Mouse (Mus musculus) myocyte (in vitro differentiated cells): ENCODE results near the gene Ess2. TPM values are rescaled to one million over a fixed set of nuclear protein-coding genes. Genes with fewer than 3 reads are reported as not detected.

Experiments
- H3K27me3 ChIP-seq: one replicate; pipeline ENCODE4 v1.6.1; 2011; ENCODE audit not compliant: control insufficient read depth, insufficient read depth, insufficient read length
- H3K36me3 ChIP-seq: one replicate; pipeline ENCODE4 v1.6.1; 2011; ENCODE audit not compliant: control insufficient read depth, insufficient read depth
- H3K4me2 ChIP-seq: one replicate; pipeline ENCODE4 v1.6.1; 2011; ENCODE audit warnings: low read depth, control low read depth
- H3K4me3 ChIP-seq: one replicate; pipeline ENCODE4 v1.5.1; 2011; ENCODE audit warnings: mild to moderate bottlenecking, control low read depth, moderate library complexity
- H3K79me2 ChIP-seq: one replicate; pipeline ENCODE4 v1.6.1; 2011; ENCODE audit not compliant: control insufficient read depth, insufficient read depth
- H3ac ChIP-seq: one replicate; pipeline ENCODE4 v1.6.1; 2011; ENCODE audit not compliant: control insufficient read depth, insufficient read length
- CEBPB ChIP-seq: IDR thresholded peaks from 2 replicates; pipeline ENCODE4 v1.6.1; 2011; ENCODE audit warnings: mild to moderate bottlenecking, moderate library complexity; ENCODE audit not compliant: poor library complexity, insufficient read depth, severe bottlenecking
- E2F4 ChIP-seq: IDR thresholded peaks from one replicate; pipeline ENCODE4 v1.6.1; 2011; ENCODE audit warnings: mild to moderate bottlenecking, control low read depth, moderate library complexity; ENCODE audit not compliant: insufficient read depth
- MAX ChIP-seq: IDR thresholded peaks from one replicate; pipeline ENCODE4 v1.6.1; 2011; ENCODE audit warnings: low read depth, mild to moderate bottlenecking, control low read depth
- MYOD1 ChIP-seq, 3 experiments: IDR thresholded peaks; one replicate each; pipeline ENCODE4 v1.6.1; 2011; ENCODE audit warnings: control low read depth in 2 of 3, low read depth in 2 of 3, mild to moderate bottlenecking in 2 of 3, moderate library complexity in 1 of 3; ENCODE audit not compliant: insufficient read length in 2 of 3, control insufficient read depth in 1 of 3
- MYOG ChIP-seq, 3 experiments: IDR thresholded peaks; one replicate each; pipeline ENCODE4 v1.6.1; 2011; ENCODE audit warnings: control low read depth in 2 of 3, low read depth in 2 of 3, mild to moderate bottlenecking in 2 of 3; ENCODE audit not compliant: insufficient read length in 2 of 3, control insufficient read depth in 1 of 3, insufficient read depth in 1 of 3
- POLR2A ChIP-seq: IDR thresholded peaks from one replicate; pipeline ENCODE4 v1.6.1; 2011; ENCODE audit warnings: low read depth, mild to moderate bottlenecking, control low read depth, moderate library complexity; ENCODE audit not compliant: insufficient read length
- POLR2AphosphoS2 ChIP-seq: IDR thresholded peaks from one replicate; pipeline ENCODE4 v1.6.1; 2011; ENCODE audit warnings: low read depth, control low read depth; ENCODE audit not compliant: insufficient read length
- REST ChIP-seq: IDR thresholded peaks from one replicate; pipeline ENCODE4 v1.6.1; 2011; ENCODE audit warnings: mild to moderate bottlenecking, control low read depth, moderate library complexity; ENCODE audit not compliant: insufficient read depth, insufficient read length
- SRF ChIP-seq: IDR thresholded peaks from one replicate; pipeline ENCODE4 v1.6.1; 2011; ENCODE audit warnings: low read depth; ENCODE audit not compliant: control insufficient read depth, insufficient read length
- TCF12 ChIP-seq: IDR thresholded peaks from one replicate; pipeline ENCODE4 v1.6.1; 2011; ENCODE audit warnings: mild to moderate bottlenecking, control low read depth; ENCODE audit not compliant: poor library complexity, insufficient read depth, severe bottlenecking
- TCF3 ChIP-seq: IDR thresholded peaks from one replicate; pipeline ENCODE4 v1.6.1; 2011; ENCODE audit warnings: low read depth, control low read depth; ENCODE audit not compliant: insufficient read length
- USF1 ChIP-seq: IDR thresholded peaks from one replicate; pipeline ENCODE4 v1.6.1; 2011; ENCODE audit warnings: low read depth, mild to moderate bottlenecking, control low read depth, moderate library complexity
- polyA plus RNA-seq: library from polyadenylated mRNA; unstranded; fragments of >200 nt; fragmentation: generic; extraction: Trizol; gene quantifications from one replicate; pipeline ENCODE4 v1.2.1, GENCODE M21; 2012; ENCODE audit warnings: missing spikeins

Gene Ess2
- polyA plus RNA-seq, 1 experiment: 17.4 TPM

GRCm38 (mm10) chr16:17929211-17929610, 18.1 kb upstream of the Ess2 start:
- TF ChIP-seq MAX (no peak), SRF (no peak), E2F4 (no peak), POLR2A (no peak), TCF3 (no peak), USF1 (no peak), MYOG (IDR thresholded peaks at IDR 0.05; ENCODE audit: control insufficient read depth in 1 of 3, insufficient read depth in 1 of 3, insufficient read length in 2 of 3, low read depth in 2 of 3) (no peak), REST (no peak), CEBPB (no peak), MYOD1 (IDR thresholded peaks at IDR 0.05; ENCODE audit: control insufficient read depth in 1 of 3, insufficient read length in 2 of 3, low read depth in 2 of 3) (no peak)
- H3K36me3 ChIP-seq: no peaks in the 10 kb centered on the region
- H3K4me2 ChIP-seq: peak overlapping the region; percentile 100

GRCm38 (mm10) chr16:17928627-17929104, 17.5 kb upstream of the Ess2 start:
- peak overlapping the region; percentile 53 for H3K4me3 ChIP-seq
- no peak for TF ChIP-seq USF1
- TF ChIP-seq MYOD1 (IDR thresholded peaks at IDR 0.05; ENCODE audit: control insufficient read depth in 1 of 3, insufficient read length in 2 of 3, low read depth in 2 of 3): no peak
- TF ChIP-seq POLR2A: no peak
- TF ChIP-seq TCF12: no peak
- no peak for TF ChIP-seq POLR2AphosphoS2
- TF ChIP-seq SRF: no peak
- TF ChIP-seq TCF3: no peak
- TF ChIP-seq MAX: no peak
- TF ChIP-seq E2F4: no peak
- no peak for TF ChIP-seq CEBPB
- no peak for TF ChIP-seq MYOG (IDR thresholded peaks at IDR 0.05; ENCODE audit: control insufficient read depth in 1 of 3, insufficient read depth in 1 of 3, insufficient read length in 2 of 3, low read depth in 2 of 3)
- no peak for TF ChIP-seq REST
- peaks cover 12% of the 10 kb centered on the region for H3K27me3 ChIP-seq
- H3ac ChIP-seq: peak overlapping the region; percentile 29
- no peaks in the 10 kb centered on the region for H3K79me2 ChIP-seq
- H3K36me3 ChIP-seq: no peaks in the 10 kb centered on the region
- H3K4me2 ChIP-seq: peak overlapping the region; percentile 100

More at GRCm38 (mm10) chr16:17929211-17929610, 18.1 kb upstream of the Ess2 start:
- Histone ChIP-seq H3K79me2 (no peaks in the 10 kb centered on the region), H3K27me3 (peaks cover 17% of the 10 kb centered on the region), H3K4me3 (peak overlapping the region; percentile 53), H3ac (no peak overlapping the region)

DNA sequence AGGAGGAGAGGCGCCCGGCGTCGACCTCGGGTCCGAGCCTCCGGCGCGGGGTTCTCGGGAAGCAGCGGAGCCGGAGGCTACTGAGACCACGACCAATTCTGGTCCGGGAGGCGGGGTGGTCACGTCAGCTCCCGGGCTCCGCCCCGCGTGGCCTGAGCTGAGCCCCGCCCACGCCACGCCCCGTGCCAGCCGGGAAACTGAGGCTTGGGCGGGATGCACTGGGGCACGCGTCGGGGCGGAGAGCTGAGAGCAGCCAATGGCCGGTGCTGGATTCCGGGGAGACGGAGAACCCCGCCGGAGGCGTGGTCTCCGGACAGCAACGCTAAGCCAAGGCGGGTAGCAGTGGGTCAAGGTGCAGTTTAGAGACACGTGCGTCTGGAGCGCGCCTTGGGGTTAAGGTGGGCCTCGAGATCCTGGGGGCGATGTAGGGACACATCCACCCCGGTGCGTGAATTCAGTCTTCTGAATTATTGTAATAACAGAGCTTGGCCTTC, 17.0 kb upstream of the Ess2 start, which contains the start of gene Slc25a1:
Gene Slc25a1 (minus strand): TSS at position 133 of the 494 bp plus-strand sequence.
- Histone ChIP-seq H3K27me3 (peaks cover 7% of the 10 kb centered on the region), H3ac (peak within 1 kb of the TSS; percentile 29)

GRCm38 (mm10) chr16:17927351-17928082, 16.4 kb upstream of the Ess2 start:
- H3K27me3 ChIP-seq: peaks cover 5% of the 10 kb centered on the region
- TF ChIP-seq TCF12 (no peak), MYOG (IDR thresholded peaks at IDR 0.05; ENCODE audit: control insufficient read depth in 1 of 3, insufficient read depth in 1 of 3, insufficient read length in 2 of 3, low read depth in 2 of 3) (no peak), CEBPB (no peak), TCF3 (no peak), E2F4 (no peak), MYOD1 (IDR thresholded peaks at IDR 0.05; ENCODE audit: control insufficient read depth in 1 of 3, insufficient read length in 2 of 3, low read depth in 2 of 3) (no peak), SRF (no peak)
- peak overlapping the region; percentile 29 for H3ac ChIP-seq
- no peaks in the 10 kb centered on the region for H3K36me3 ChIP-seq
- H3K79me2 ChIP-seq: no peaks in the 10 kb centered on the region
- H3K4me2 ChIP-seq: peak overlapping the region; percentile 100
- peak overlapping the region; percentile 53 for H3K4me3 ChIP-seq

More for the DNA sequence above, 17.0 kb upstream of the Ess2 start, which contains the start of gene Slc25a1:
- no peak for TF ChIP-seq TCF12
- TF ChIP-seq MAX: no peak
- TF ChIP-seq SRF: no peak
- no peak for TF ChIP-seq TCF3
- no peak for TF ChIP-seq USF1
- peak; percentile 65 for TF ChIP-seq POLR2A
- Histone ChIP-seq H3K79me2 (no peaks in the 10 kb centered on the region), H3K36me3 (no peaks in the 10 kb centered on the region), H3K4me3 (peak within 1 kb of the TSS; percentile 53), H3K4me2 (peak within 1 kb of the TSS; percentile 100)

- no peaks in the 10 kb centered on the region for H3K79me2 ChIP-seq
- peak overlapping the region; percentile 78 for H3K4me2 ChIP-seq
- TF ChIP-seq POLR2AphosphoS2 (no peak), E2F4 (no peak), MYOD1 (IDR thresholded peaks at IDR 0.05; ENCODE audit: control insufficient read depth in 1 of 3, insufficient read length in 2 of 3, low read depth in 2 of 3) (no peak), TCF3 (no peak)
- H3ac ChIP-seq: peak overlapping the region; percentile 60
- peak overlapping the region; percentile 88 for H3K4me3 ChIP-seq
- no peaks in the 10 kb centered on the region for H3K27me3 ChIP-seq
- no peaks in the 10 kb centered on the region for H3K36me3 ChIP-seq
Observed at GRCm38 (mm10) chr16:17922163-17922538, 11.0 kb upstream of the Ess2 start.
